ENCODE assay signal across 8 mouse cellular contexts in genomic region chr9:37567892-37568604, GRCm38 (mm10). TPM values are rescaled to one million over a fixed set of nuclear protein-coding genes. Genes with fewer than 3 reads are reported as not detected.
DNase-seq lines count a peak whose midpoint lies in the region; ATAC-seq and TF ChIP-seq lines count a peak whose summit lies in the region.

No protein-coding gene starts in this region.

- no peaks in the 10 kb centered on the region for H3K36me3 ChIP-seq in midbrain, embryonic 13.5 days
- H3K36me3 ChIP-seq in midbrain, embryonic 14.5 days (ENCODE audit: control insufficient read depth, insufficient read depth, low read length), result no peaks in the 10 kb centered on the region
- no peaks in the 10 kb centered on the region for H3K36me3 ChIP-seq in kidney, embryonic 14.5 days (ENCODE audit: control insufficient read depth, insufficient read depth, low read length)
- no peaks in the 10 kb centered on the region for H3K36me3 ChIP-seq in liver, postnatal 0 days (replicated peaks; ENCODE audit: insufficient read depth, low read length)

- TF ChIP-seq CTCF in liver, postnatal 0 days (IDR thresholded peaks at IDR 0.05; ENCODE audit: low read depth), result no peak

- no peak overlapping the region for H3K27ac ChIP-seq in midbrain, embryonic 13.5 days
- H3K27ac ChIP-seq in midbrain, embryonic 14.5 days (replicated peaks; ENCODE audit: low read depth, low read length), result no peak overlapping the region
- H3K27ac ChIP-seq in kidney, embryonic 14.5 days (ENCODE audit: low read depth, low read length), result no peak overlapping the region
- H3K27ac ChIP-seq in liver, postnatal 0 days (ENCODE audit: low read depth), result no peak overlapping the region

- H3K4me3 ChIP-seq in midbrain, embryonic 13.5 days (replicated peaks), result no peak overlapping the region
- H3K4me3 ChIP-seq in midbrain, embryonic 14.5 days (replicated peaks; ENCODE audit: low read depth, low read length), result no peak overlapping the region
- no peak overlapping the region for H3K4me3 ChIP-seq in kidney, embryonic 14.5 days (ENCODE audit: low read length)
- H3K4me3 ChIP-seq in liver, postnatal 0 days (ENCODE audit: low read depth, low read length), result no peak overlapping the region

- no peak overlapping the region for H3K9ac ChIP-seq in midbrain, embryonic 13.5 days (replicated peaks)
- H3K9ac ChIP-seq in midbrain, embryonic 14.5 days (replicated peaks; ENCODE audit: low read length), result no peak overlapping the region
- H3K9ac ChIP-seq in kidney, embryonic 14.5 days (ENCODE audit: low read depth, low read length), result no peak overlapping the region
- no peak overlapping the region for H3K9ac ChIP-seq in liver, postnatal 0 days (replicated peaks)

- 54% methylated on average over 15 of the region's 15 CpGs for WGBS in midbrain, embryonic 13.5 days
- WGBS in midbrain, embryonic 14.5 days, result 46% methylated on average over 15 of the region's 15 CpGs
- WGBS in kidney, embryonic 14.5 days, result 11% methylated on average over 15 of the region's 15 CpGs
- WGBS in liver, postnatal 0 days (ENCODE audit: insufficient replicate concordance), result 23% methylated on average over 15 of the region's 15 CpGs

- peaks cover 11% of the 10 kb centered on the region for H3K4me1 ChIP-seq in midbrain, embryonic 13.5 days (replicated peaks)
- peaks cover 8% of the 10 kb centered on the region for H3K4me1 ChIP-seq in midbrain, embryonic 14.5 days (ENCODE audit: control insufficient read depth, insufficient read depth, low read length)
- peaks cover 12% of the 10 kb centered on the region for H3K4me1 ChIP-seq in kidney, embryonic 14.5 days (ENCODE audit: control insufficient read depth, insufficient read depth, low read length)
- H3K4me1 ChIP-seq in liver, postnatal 0 days (ENCODE audit: insufficient read depth), result peaks cover 34% of the 10 kb centered on the region

- no peak for DNase-seq in midbrain, embryonic 14.5 days
- DNase-seq in heart, adult 9 months (ENCODE audit: low spot score in 2 of 2), result peak; percentile 38 to 57
- DNase-seq in liver, postnatal 0 days, result peak; percentile 45
- DNase-seq in telencephalon, adult 2 months (ENCODE audit: low read depth, low spot score), result peak; percentile 91
- no peak for DNase-seq in testis, postnatal 14 days (ENCODE audit: low spot score)

- no peaks in the 10 kb centered on the region for H3K9me3 ChIP-seq in midbrain, embryonic 13.5 days
- H3K9me3 ChIP-seq in midbrain, embryonic 14.5 days (ENCODE audit: control insufficient read depth, low read length), result no peaks in the 10 kb centered on the region
- no peaks in the 10 kb centered on the region for H3K9me3 ChIP-seq in kidney, embryonic 14.5 days (ENCODE audit: control insufficient read depth, low read length)
- no peaks in the 10 kb centered on the region for H3K9me3 ChIP-seq in liver, postnatal 0 days (ENCODE audit: low read length)

- H3K4me2 ChIP-seq in midbrain, embryonic 13.5 days (replicated peaks), result 0 out of 2 replicates have a peak overlapping the region, but pooled peaks have one; percentile 10
- no peak overlapping the region for H3K4me2 ChIP-seq in midbrain, embryonic 14.5 days (ENCODE audit: low read length)
- peak overlapping the region; percentile 39 for H3K4me2 ChIP-seq in kidney, embryonic 14.5 days (replicated peaks; ENCODE audit: low read depth, low read length)
- H3K4me2 ChIP-seq in liver, postnatal 0 days (ENCODE audit: low read depth, low read length), result peak overlapping the region; percentile 61

- no peak for TF ChIP-seq EP300 in liver, postnatal 0 days (IDR thresholded peaks at IDR 0.05; ENCODE audit: low read depth)

- ATAC-seq in midbrain, embryonic 13.5 days, result peak; percentile 34; the same call in 1 of the 2 replicates
- no peak for ATAC-seq in midbrain, embryonic 14.5 days (ENCODE audit: low FRiP score, low TSS enrichment)
- peak; percentile 74; the same call in 1 of the 2 replicates for ATAC-seq in kidney, embryonic 14.5 days (ENCODE audit: low FRiP score, low TSS enrichment)
- peak; percentile 60 for ATAC-seq in liver, postnatal 0 days
- no peak for ATAC-seq in CD4-positive, CD25-positive, alpha-beta regulatory T cell, adult 4 months

- no peaks in the 10 kb centered on the region for H3K27me3 ChIP-seq in midbrain, embryonic 13.5 days
- H3K27me3 ChIP-seq in midbrain, embryonic 14.5 days (ENCODE audit: control insufficient read depth, insufficient read depth, low read length), result no peaks in the 10 kb centered on the region
- no peaks in the 10 kb centered on the region for H3K27me3 ChIP-seq in kidney, embryonic 14.5 days (ENCODE audit: control insufficient read depth, insufficient read depth, low read length)
- H3K27me3 ChIP-seq in liver, postnatal 0 days (ENCODE audit: insufficient read depth, low read length), result no peaks in the 10 kb centered on the region

RNA-seq across cellular contexts. Expression of gene Siae, which starts 12.6 kb away (rescaled TPM):
- 8.1 and 9.2 TPM in 2 replicates for polyA plus RNA-seq in midbrain, embryonic 13.5 days (2015; fragmentation: Nextera tagmentation; extraction: Ambion mirVana)
- polyA plus RNA-seq in midbrain, embryonic 14.5 days (2014; fragmentation: Nextera tagmentation; extraction: Ambion mirVana), result 8.6 and 12.3 TPM in 2 replicates
- 6.8 and 10.8 TPM in 2 replicates for polyA plus RNA-seq in kidney, embryonic 14.5 days (2014; fragmentation: Nextera tagmentation; extraction: Ambion mirVana)
- polyA plus RNA-seq in liver, postnatal 0 days (2015; fragmentation: Nextera tagmentation; extraction: Ambion mirVana), result 5.1 and 5.2 TPM in 2 replicates
- 10 to 100 TPM; 17.2 to 17.7 TPM for polyA plus RNA-seq in CD4-positive, CD25-positive, alpha-beta regulatory T cell, adult 4 months (2017; shearing (Covaris generic))

RNA-seq across cellular contexts. Expression of gene Nrgn, which starts 15.3 kb away (rescaled TPM):
- polyA plus RNA-seq in midbrain, embryonic 13.5 days (2015; fragmentation: Nextera tagmentation; extraction: Ambion mirVana), result 3.4 and 3.7 TPM in 2 replicates
- 4.0 and 5.5 TPM in 2 replicates for polyA plus RNA-seq in midbrain, embryonic 14.5 days (2014; fragmentation: Nextera tagmentation; extraction: Ambion mirVana)
- polyA plus RNA-seq in kidney, embryonic 14.5 days (2014; fragmentation: Nextera tagmentation; extraction: Ambion mirVana), result 3.1 and 3.4 TPM in 2 replicates
- 7.4 and 9.3 TPM in 2 replicates for polyA plus RNA-seq in liver, postnatal 0 days (2015; fragmentation: Nextera tagmentation; extraction: Ambion mirVana)
- under 1 TPM; 0.51 to 0.86 TPM for polyA plus RNA-seq in CD4-positive, CD25-positive, alpha-beta regulatory T cell, adult 4 months (2017; shearing (Covaris generic))

RNA-seq across cellular contexts. Expression of gene Vsig2, which starts 29.0 kb away (rescaled TPM):
- polyA plus RNA-seq in midbrain, embryonic 13.5 days (2015; fragmentation: Nextera tagmentation; extraction: Ambion mirVana), result 0.37 and 0.42 TPM in 2 replicates
- polyA plus RNA-seq in midbrain, embryonic 14.5 days (2014; fragmentation: Nextera tagmentation; extraction: Ambion mirVana), result 0.29 and 0.35 TPM in 2 replicates
- 1.1 and 1.3 TPM in 2 replicates for polyA plus RNA-seq in kidney, embryonic 14.5 days (2014; fragmentation: Nextera tagmentation; extraction: Ambion mirVana)
- polyA plus RNA-seq in liver, postnatal 0 days (2015; fragmentation: Nextera tagmentation; extraction: Ambion mirVana), result 0.88 and 1.3 TPM in 2 replicates
- not detected for polyA plus RNA-seq in CD4-positive, CD25-positive, alpha-beta regulatory T cell, adult 4 months (2017; shearing (Covaris generic))

RNA-seq across cellular contexts. Expression of gene Esam, which starts 40.2 kb away (rescaled TPM):
- 33.5 and 34.5 TPM in 2 replicates for polyA plus RNA-seq in midbrain, embryonic 13.5 days (2015; fragmentation: Nextera tagmentation; extraction: Ambion mirVana)
- polyA plus RNA-seq in midbrain, embryonic 14.5 days (2014; fragmentation: Nextera tagmentation; extraction: Ambion mirVana), result 24.8 and 42.8 TPM in 2 replicates
- polyA plus RNA-seq in kidney, embryonic 14.5 days (2014; fragmentation: Nextera tagmentation; extraction: Ambion mirVana), result 49.7 and 61.8 TPM in 2 replicates
- 16.2 and 18.2 TPM in 2 replicates for polyA plus RNA-seq in liver, postnatal 0 days (2015; fragmentation: Nextera tagmentation; extraction: Ambion mirVana)
- polyA plus RNA-seq in CD4-positive, CD25-positive, alpha-beta regulatory T cell, adult 4 months (2017; shearing (Covaris generic)), result not detected

RNA-seq across cellular contexts. Expression of gene Spa17, which starts 45.5 kb away (rescaled TPM):
- polyA plus RNA-seq in midbrain, embryonic 13.5 days (2015; fragmentation: Nextera tagmentation; extraction: Ambion mirVana), result 10.7 and 13.6 TPM in 2 replicates
- 7.5 and 9.5 TPM in 2 replicates for polyA plus RNA-seq in midbrain, embryonic 14.5 days (2014; fragmentation: Nextera tagmentation; extraction: Ambion mirVana)
- polyA plus RNA-seq in kidney, embryonic 14.5 days (2014; fragmentation: Nextera tagmentation; extraction: Ambion mirVana), result 6.7 and 8.0 TPM in 2 replicates
- 2.2 and 2.5 TPM in 2 replicates for polyA plus RNA-seq in liver, postnatal 0 days (2015; fragmentation: Nextera tagmentation; extraction: Ambion mirVana)
- under 1 TPM in 1 of 2 experiments, not detected in 1; 0.97 TPM for polyA plus RNA-seq in CD4-positive, CD25-positive, alpha-beta regulatory T cell, adult 4 months (2017; shearing (Covaris generic))

Comparison
In these comparisons a context has a peak if more than half of its experiments do, and no peak if none do; other contexts are left out.
1. ATAC-seq: peak in midbrain, embryonic 13.5 days (single experiment), kidney, embryonic 14.5 days (single experiment) and liver, postnatal 0 days (single experiment); none in midbrain, embryonic 14.5 days (single experiment) and CD4-positive, CD25-positive, alpha-beta regulatory T cell, adult 4 months (single experiment).
2. DNase-seq: peak in heart, adult 9 months (2 of 2), liver, postnatal 0 days (single experiment) and telencephalon, adult 2 months (single experiment); none in midbrain, embryonic 14.5 days (single experiment) and testis, postnatal 14 days (single experiment).